Mouse (Mus musculus): ENCODE results near the gene Dock9. TPM values are rescaled to one million over a fixed set of nuclear protein-coding genes. Genes with fewer than 3 reads are reported as not detected.
A peak's percentile ranks its signal among the peaks of the same experiment; 100 is the strongest.

The Dock9 gene
- total and polyA plus RNA-seq, 2 experiments from 2014 or later, result 4.1 to 20.5 TPM

- WGBS, result 65% methylated on average over 2 of the region's 2 CpGs
- Histone ChIP-seq H3K27ac (ENCODE audit: low read depth) (no peak overlapping the region), H3K4me1 (ENCODE audit: control insufficient read depth, insufficient read depth) (0 out of 2 replicates have a peak, but pooled peaks cover 4% of the 10 kb centered on the region), H3K27me3 (ENCODE audit: control insufficient read depth, insufficient read depth, low read length) (peaks cover 28% of the 10 kb centered on the region), H3K36me3 (replicated peaks; ENCODE audit: control insufficient read depth, insufficient read depth, low read length) (no peaks in the 10 kb centered on the region), H3K9me3 (replicated peaks; ENCODE audit: control insufficient read depth, low read length) (no peaks in the 10 kb centered on the region), H3K9ac (replicated peaks; ENCODE audit: low read depth, low read length) (no peak overlapping the region), H3K4me2 (ENCODE audit: low read depth, low read length) (no peak overlapping the region), H3K4me3 (ENCODE audit: low read depth, low read length) (no peak overlapping the region)
- DNase-seq (ENCODE audit: low spot score), result no peak
- no peak for ATAC-seq (ENCODE audit: insufficient read depth, low read depth)
- TF ChIP-seq CTCF (IDR thresholded peaks at IDR 0.05; ENCODE audit: low read depth) (no peak), EP300 (IDR thresholded peaks at IDR 0.05; ENCODE audit: low read depth) (no peak)
Measured at GRCm38 (mm10) chr14:121708244-121708643, 89.4 kb downstream of the Dock9 start.

- Histone ChIP-seq H3K4me2 (ENCODE audit: low read depth, low read length) (no peak overlapping the region), H3K27me3 (ENCODE audit: control insufficient read depth, insufficient read depth, low read length) (peaks cover 30% of the 10 kb centered on the region), H3K4me1 (ENCODE audit: control insufficient read depth, insufficient read depth) (no peaks in the 10 kb centered on the region), H3K4me3 (ENCODE audit: low read depth, low read length) (no peak overlapping the region), H3K9ac (replicated peaks; ENCODE audit: low read depth, low read length) (no peak overlapping the region), H3K27ac (ENCODE audit: low read depth) (no peak overlapping the region), H3K36me3 (replicated peaks; ENCODE audit: control insufficient read depth, insufficient read depth, low read length) (no peaks in the 10 kb centered on the region), H3K9me3 (replicated peaks; ENCODE audit: control insufficient read depth, low read length) (no peaks in the 10 kb centered on the region)
- WGBS, result 61% methylated on average over 3 of the region's 3 CpGs
- no peak for DNase-seq (ENCODE audit: low spot score)
- TF ChIP-seq EP300 (IDR thresholded peaks at IDR 0.05; ENCODE audit: low read depth), result peak; percentile 70; the same call in 1 of the 2 replicates
- no peak for TF ChIP-seq CTCF (IDR thresholded peaks at IDR 0.05; ENCODE audit: low read depth)
- 0 out of 2 replicates have a peak, but pooled peaks have one; percentile 33 for ATAC-seq (ENCODE audit: insufficient read depth, low read depth)
Measured at GRCm38 (mm10) chr14:121706482-121706901, 91.1 kb downstream of the Dock9 start.

GRCm38 (mm10) chr14:121705644-121706043, 92.0 kb downstream of the Dock9 start:
- H3K36me3 ChIP-seq (replicated peaks; ENCODE audit: control insufficient read depth, insufficient read depth, low read length), result no peaks in the 10 kb centered on the region
- H3K9me3 ChIP-seq (replicated peaks; ENCODE audit: control insufficient read depth, low read length), result no peaks in the 10 kb centered on the region
- no peak overlapping the region; the same call in 1 of the 2 replicates for H3K27ac ChIP-seq (ENCODE audit: low read depth)
- DNase-seq (ENCODE audit: low spot score), result no peak
- H3K9ac ChIP-seq (replicated peaks; ENCODE audit: low read depth, low read length), result no peak overlapping the region
- H3K4me1 ChIP-seq (ENCODE audit: control insufficient read depth, insufficient read depth), result no peaks in the 10 kb centered on the region
- H3K4me2 ChIP-seq (ENCODE audit: low read depth, low read length), result no peak overlapping the region
- no peak for TF ChIP-seq EP300 (IDR thresholded peaks at IDR 0.05; ENCODE audit: low read depth)
- no peak for TF ChIP-seq CTCF (IDR thresholded peaks at IDR 0.05; ENCODE audit: low read depth)
- H3K27me3 ChIP-seq (ENCODE audit: control insufficient read depth, insufficient read depth, low read length), result peaks cover 35% of the 10 kb centered on the region
- WGBS, result 67% methylated on average over 5 of the region's 5 CpGs
- ATAC-seq (ENCODE audit: insufficient read depth, low read depth), result no peak
- H3K4me3 ChIP-seq (ENCODE audit: low read depth, low read length), result no peak overlapping the region

GRCm38 (mm10) chr14:121702534-121702933, 95.1 kb downstream of the Dock9 start:
- H3K27me3 ChIP-seq (ENCODE audit: control insufficient read depth, insufficient read depth, low read length), result peaks cover 18% of the 10 kb centered on the region; the same call in 1 of the 2 replicates
- peak; percentile 72 for ATAC-seq (ENCODE audit: insufficient read depth, low read depth)
- H3K9ac ChIP-seq (replicated peaks; ENCODE audit: low read depth, low read length), result no peak overlapping the region
- H3K4me1 ChIP-seq (ENCODE audit: control insufficient read depth, insufficient read depth), result no peaks in the 10 kb centered on the region
- H3K4me2 ChIP-seq (ENCODE audit: low read depth, low read length), result no peak overlapping the region
- H3K9me3 ChIP-seq (replicated peaks; ENCODE audit: control insufficient read depth, low read length), result no peaks in the 10 kb centered on the region
- 0 out of 2 replicates have a peak, but pooled peaks have one; percentile 64 for TF ChIP-seq EP300 (IDR thresholded peaks at IDR 0.05; ENCODE audit: low read depth)
- no peak for TF ChIP-seq CTCF (IDR thresholded peaks at IDR 0.05; ENCODE audit: low read depth)
- DNase-seq (ENCODE audit: low spot score), result peak; percentile 27
- no peak overlapping the region for H3K4me3 ChIP-seq (ENCODE audit: low read depth, low read length)
- 0 out of 2 replicates have a peak overlapping the region, but pooled peaks have one; percentile 41 for H3K27ac ChIP-seq (ENCODE audit: low read depth)
- WGBS, result 44% methylated on average over 4 of the region's 4 CpGs
- no peaks in the 10 kb centered on the region for H3K36me3 ChIP-seq (replicated peaks; ENCODE audit: control insufficient read depth, insufficient read depth, low read length)

- Histone ChIP-seq H3K9me3 (replicated peaks; ENCODE audit: control insufficient read depth, low read length) (no peaks in the 10 kb centered on the region), H3K36me3 (replicated peaks; ENCODE audit: control insufficient read depth, insufficient read depth, low read length) (no peaks in the 10 kb centered on the region), H3K4me2 (ENCODE audit: low read depth, low read length) (no peak overlapping the region), H3K27ac (ENCODE audit: low read depth) (no peak overlapping the region), H3K9ac (replicated peaks; ENCODE audit: low read depth, low read length) (no peak overlapping the region), H3K4me3 (ENCODE audit: low read depth, low read length) (no peak overlapping the region), H3K4me1 (ENCODE audit: control insufficient read depth, insufficient read depth) (no peaks in the 10 kb centered on the region), H3K27me3 (ENCODE audit: control insufficient read depth, insufficient read depth, low read length) (peaks cover 27% of the 10 kb centered on the region; the same call in 1 of the 2 replicates)
- TF ChIP-seq EP300 (IDR thresholded peaks at IDR 0.05; ENCODE audit: low read depth), result no peak
- TF ChIP-seq CTCF (IDR thresholded peaks at IDR 0.05; ENCODE audit: low read depth), result no peak
- ATAC-seq (ENCODE audit: insufficient read depth, low read depth), result no peak
- DNase-seq (ENCODE audit: low spot score), result no peak
- WGBS, result 76% methylated on average over 1 of the region's 1 CpGs
Measured at GRCm38 (mm10) chr14:121700013-121700412, 97.6 kb downstream of the Dock9 start.

- 32% methylated on average over 7 of the region's 7 CpGs for WGBS
- H3K36me3 ChIP-seq (replicated peaks; ENCODE audit: control insufficient read depth, insufficient read depth, low read length), result no peaks in the 10 kb centered on the region
- peak overlapping the region; percentile 76 for H3K27ac ChIP-seq (ENCODE audit: low read depth)
- no peaks in the 10 kb centered on the region for H3K9me3 ChIP-seq (replicated peaks; ENCODE audit: control insufficient read depth, low read length)
- DNase-seq (ENCODE audit: low spot score), result no peak
- peak overlapping the region; percentile 52 for H3K4me2 ChIP-seq (ENCODE audit: low read depth, low read length)
- no peak for ATAC-seq (ENCODE audit: insufficient read depth, low read depth)
- TF ChIP-seq CTCF (IDR thresholded peaks at IDR 0.05; ENCODE audit: low read depth) (no peak), EP300 (IDR thresholded peaks at IDR 0.05; ENCODE audit: low read depth) (no peak)
- H3K4me1 ChIP-seq (ENCODE audit: control insufficient read depth, insufficient read depth), result peaks cover 5% of the 10 kb centered on the region; the same call in 1 of the 2 replicates
- peaks cover 29% of the 10 kb centered on the region for H3K27me3 ChIP-seq (ENCODE audit: control insufficient read depth, insufficient read depth, low read length)
- peak overlapping the region; percentile 38 for H3K4me3 ChIP-seq (ENCODE audit: low read depth, low read length)
- H3K9ac ChIP-seq (replicated peaks; ENCODE audit: low read depth, low read length), result no peak overlapping the region
Measured at GRCm38 (mm10) chr14:121698620-121698950, 99.1 kb downstream of the Dock9 start.

Data from heart, postnatal 0 days (tissue).